Mouse (Mus musculus) cerebellum, adult (tissue): ENCODE results near the gene Drg1.
A peak's percentile ranks its signal among the peaks of the same experiment; 100 is the strongest.

Experiments used
- ATAC-seq: cut with Nextera tagmentation; 2 replicates; pipeline ENCODE4 v1.9.2; 2017; ENCODE audit warnings: mild to moderate bottlenecking, moderate library complexity, mixed read lengths; ENCODE audit not compliant: insufficient number of reproducible peaks, low FRiP score, low TSS enrichment

The Drg1 gene

GRCm38 (mm10) chr11:3266079-3266685, at the start of gene Drg1:
TSS of gene Drg1 (minus strand) at chr11:3266415.
- peak; percentile 99 for ATAC-seq

- ATAC-seq: no peak; the same call in 1 of the 2 replicates
Observed at GRCm38 (mm10) chr11:3314148-3314547, 47.9 kb upstream of the Drg1 start.

- ATAC-seq: no peak
Observed at GRCm38 (mm10) chr11:3313294-3313693, 47.1 kb upstream of the Drg1 start.

GRCm38 (mm10) chr11:3311586-3312347, 45.6 kb upstream of the Drg1 start:
- ATAC-seq: no peak

- no peak for ATAC-seq
Observed at GRCm38 (mm10) chr11:3310789-3311585, 44.8 kb upstream of the Drg1 start.

- no peak for ATAC-seq
Observed at GRCm38 (mm10) chr11:3309884-3310283, 43.7 kb upstream of the Drg1 start.

- no peak for ATAC-seq
Observed at GRCm38 (mm10) chr11:3307875-3308274, 41.7 kb upstream of the Drg1 start.

- no peak for ATAC-seq
Observed at GRCm38 (mm10) chr11:3305821-3306220, 39.6 kb upstream of the Drg1 start.

GRCm38 (mm10) chr11:3302792-3303191, 36.6 kb upstream of the Drg1 start:
- no peak for ATAC-seq

GRCm38 (mm10) chr11:3302385-3302784, 36.2 kb upstream of the Drg1 start:
- no peak for ATAC-seq

GRCm38 (mm10) chr11:3301075-3301474, 34.9 kb upstream of the Drg1 start:
- ATAC-seq: no peak

GRCm38 (mm10) chr11:3298813-3299185, 32.6 kb upstream of the Drg1 start:
- no peak for ATAC-seq

- ATAC-seq: no peak
Observed at GRCm38 (mm10) chr11:3297871-3298812, 31.9 kb upstream of the Drg1 start.

- no peak for ATAC-seq
Observed at GRCm38 (mm10) chr11:3296056-3296455, 29.8 kb upstream of the Drg1 start.

GRCm38 (mm10) chr11:3294641-3295040, 28.4 kb upstream of the Drg1 start:
- ATAC-seq: no peak

GRCm38 (mm10) chr11:3293361-3293760, 27.1 kb upstream of the Drg1 start:
- ATAC-seq: no peak

GRCm38 (mm10) chr11:3292711-3293249, 26.6 kb upstream of the Drg1 start:
- ATAC-seq: no peak

GRCm38 (mm10) chr11:3292062-3292421, 25.8 kb upstream of the Drg1 start:
- ATAC-seq: no peak

- no peak for ATAC-seq
Observed at GRCm38 (mm10) chr11:3291311-3292061, 25.3 kb upstream of the Drg1 start.
